Mouse (Mus musculus) midbrain, embryonic 11.5 days (tissue): ENCODE measurements around the gene Kif26a. TPM values are rescaled to one million over a fixed set of nuclear protein-coding genes. Genes with fewer than 3 reads are reported as not detected.

Experiments used
- ATAC-seq: fragments of 200-750 bp; cut with Nextera tagmentation; 2 replicates; pipeline ENCODE4 v1.8.0; 2017; ENCODE audit warnings: moderate TSS enrichment, moderate library complexity; ENCODE audit not compliant: low FRiP score
- DNase-seq: peaks from one replicate; pipeline ENCODE4 v3.0.0; 2015; ENCODE audit warnings: low spot score; ENCODE audit errors: missing footprints
- H3K27ac ChIP-seq: fragments of 300-500 bp; sonication (generic); 2 replicates; pipeline ENCODE4 v1.5.1; 2014; ENCODE audit warnings: low read depth, low read length
- H3K27me3 ChIP-seq: fragments of 300-500 bp; sonication (generic); 2 replicates; pipeline ENCODE4 v1.6.1; 2014; ENCODE audit warnings: mild to moderate bottlenecking, low read length, moderate library complexity, mixed read lengths; ENCODE audit not compliant: control insufficient read depth, insufficient read depth
- H3K36me3 ChIP-seq: fragments of 300-500 bp; sonication (generic); 2 replicates; pipeline ENCODE4 v1.6.1; 2014; ENCODE audit warnings: mild to moderate bottlenecking, low read length, moderate library complexity, mixed read lengths; ENCODE audit not compliant: control insufficient read depth, insufficient read depth
- H3K4me1 ChIP-seq: fragments of 300-500 bp; sonication (generic); 2 replicates; pipeline ENCODE4 v1.6.1; 2014; ENCODE audit warnings: low read length; ENCODE audit not compliant: control insufficient read depth, insufficient read depth
- H3K4me2 ChIP-seq: fragments of 300-500 bp; sonication (generic); 2 replicates; pipeline ENCODE4 v1.6.1; 2014; ENCODE audit warnings: mild to moderate bottlenecking, moderate library complexity
- H3K4me3 ChIP-seq: fragments of 300-500 bp; sonication (generic); 2 replicates; pipeline ENCODE4 v1.5.1; 2014; ENCODE audit warnings: low read depth, low read length
- H3K9ac ChIP-seq: fragments of 300-500 bp; sonication (generic); 2 replicates; pipeline ENCODE4 v1.6.1; 2014; ENCODE audit warnings: low read length
- H3K9me3 ChIP-seq: fragments of 300-500 bp; sonication (generic); 2 replicates; pipeline ENCODE4 v1.6.1; 2016; ENCODE audit warnings: low read length; ENCODE audit not compliant: control insufficient read depth
- WGBS: fragments of 180-500 bp; shearing (Covaris S2); extraction: QIAGEN DNeasy Blood & Tissue Kit; methylation state at CpG from one replicate; pipeline ENCODE4 v1.1.7; 2014; 5-methylcytosine and 5-hydroxymethylcytosine counted together
- polyA plus RNA-seq: library from polyadenylated mRNA; unstranded; fragments of >200 nt; fragmentation: Nextera tagmentation; extraction: Ambion mirVana; gene quantifications from 2 replicates; pipeline ENCODE4 v1.2.1, GENCODE M21; 2014

Gene Kif26a
- polyA plus RNA-seq, 1 experiment from 2014 or later: 3.5 TPM

- H3K27ac ChIP-seq: no peak overlapping the region
- 59% methylated on average over 14 of the region's 14 CpGs for WGBS
- no peak for DNase-seq
- H3K9me3 ChIP-seq: no peaks in the 10 kb centered on the region
- H3K27me3 ChIP-seq: peaks cover 22% of the 10 kb centered on the region
- no peaks in the 10 kb centered on the region for H3K36me3 ChIP-seq
- no peaks in the 10 kb centered on the region; the same call in 1 of the 2 replicates for H3K4me1 ChIP-seq
- no peak overlapping the region for H3K9ac ChIP-seq
- H3K4me2 ChIP-seq: no peak overlapping the region
- no peak overlapping the region for H3K4me3 ChIP-seq
- no peak for ATAC-seq
These were observed 18.9 kb upstream of the Kif26a start for GRCm38 (mm10) chr12:112126931-112127635.

- ATAC-seq (no peak), DNase-seq (no peak)
- Histone ChIP-seq H3K4me2 (no peak overlapping the region), H3K9ac (no peak overlapping the region), H3K27ac (no peak overlapping the region), H3K4me1 (no peaks in the 10 kb centered on the region; the same call in 1 of the 2 replicates), H3K27me3 (peaks cover 28% of the 10 kb centered on the region), H3K4me3 (no peak overlapping the region), H3K36me3 (no peaks in the 10 kb centered on the region), H3K9me3 (no peaks in the 10 kb centered on the region)
- 74% methylated on average over 4 of the region's 4 CpGs for WGBS
These were observed 17.5 kb upstream of the Kif26a start for GRCm38 (mm10) chr12:112128526-112128925.

- 55% methylated on average over 6 of the region's 6 CpGs for WGBS
- ATAC-seq: no peak
- peaks cover 28% of the 10 kb centered on the region for H3K27me3 ChIP-seq
- no peak overlapping the region for H3K4me2 ChIP-seq
- H3K9me3 ChIP-seq: no peaks in the 10 kb centered on the region
- no peak overlapping the region for H3K9ac ChIP-seq
- no peak for DNase-seq
- H3K4me1 ChIP-seq: no peaks in the 10 kb centered on the region; the same call in 1 of the 2 replicates
- H3K4me3 ChIP-seq: no peak overlapping the region
- no peak overlapping the region for H3K27ac ChIP-seq
- H3K36me3 ChIP-seq: no peaks in the 10 kb centered on the region
These were observed 16.6 kb upstream of the Kif26a start for GRCm38 (mm10) chr12:112129300-112129856.

GRCm38 (mm10) chr12:112130161-112130860, 15.7 kb upstream of the Kif26a start:
- Histone ChIP-seq H3K9ac (peak overlapping the region; percentile 78), H3K4me2 (peak overlapping the region; percentile 93), H3K4me3 (peak overlapping the region; percentile 58), H3K9me3 (no peaks in the 10 kb centered on the region), H3K27me3 (peaks cover 28% of the 10 kb centered on the region), H3K27ac (no peak overlapping the region), H3K4me1 (no peaks in the 10 kb centered on the region; the same call in 1 of the 2 replicates), H3K36me3 (no peaks in the 10 kb centered on the region)
- DNase-seq: peak; percentile 94
- peak; percentile 83 for ATAC-seq
- WGBS: under 1% methylated on average over 77 of the region's 79 CpGs

- peak overlapping the region; percentile 93 for H3K4me2 ChIP-seq
- WGBS: 12% methylated on average over 30 of the region's 32 CpGs
- H3K9ac ChIP-seq: peak overlapping the region; percentile 78
- H3K9me3 ChIP-seq: no peaks in the 10 kb centered on the region
- H3K27me3 ChIP-seq: peaks cover 28% of the 10 kb centered on the region
- no peaks in the 10 kb centered on the region; the same call in 1 of the 2 replicates for H3K4me1 ChIP-seq
- no peaks in the 10 kb centered on the region for H3K36me3 ChIP-seq
- peak overlapping the region; percentile 58 for H3K4me3 ChIP-seq
- ATAC-seq: peak; percentile 54
- no peak for DNase-seq
- no peak overlapping the region for H3K27ac ChIP-seq
These were observed 15.1 kb upstream of the Kif26a start for GRCm38 (mm10) chr12:112130957-112131356.

- no peak overlapping the region for H3K4me3 ChIP-seq
- no peak; the same call in 1 of the 2 replicates for ATAC-seq
- no peak overlapping the region for H3K9ac ChIP-seq
- no peaks in the 10 kb centered on the region for H3K36me3 ChIP-seq
- peaks cover 9% of the 10 kb centered on the region; the same call in 1 of the 2 replicates for H3K4me1 ChIP-seq
- H3K4me2 ChIP-seq: no peak overlapping the region
- H3K27me3 ChIP-seq: peaks cover 39% of the 10 kb centered on the region
- DNase-seq: peak; percentile 90
- H3K27ac ChIP-seq: no peak overlapping the region
- no peaks in the 10 kb centered on the region for H3K9me3 ChIP-seq
- WGBS: 6% methylated on average over 5 of the region's 5 CpGs
These were observed 5.8 kb upstream of the Kif26a start for GRCm38 (mm10) chr12:112140231-112140630.

GRCm38 (mm10) chr12:112140745-112141144, 5.3 kb upstream of the Kif26a start:
- Histone ChIP-seq H3K36me3 (no peaks in the 10 kb centered on the region), H3K4me3 (no peak overlapping the region), H3K9ac (no peak overlapping the region), H3K4me1 (peaks cover 13% of the 10 kb centered on the region), H3K27ac (no peak overlapping the region), H3K4me2 (no peak overlapping the region), H3K9me3 (no peaks in the 10 kb centered on the region), H3K27me3 (peaks cover 39% of the 10 kb centered on the region)
- DNase-seq: peak; percentile 73
- ATAC-seq: no peak
- WGBS: 54% methylated on average over 7 of the region's 7 CpGs

- Histone ChIP-seq H3K27ac (no peak overlapping the region), H3K27me3 (peaks cover 42% of the 10 kb centered on the region), H3K4me3 (no peak overlapping the region), H3K9me3 (no peaks in the 10 kb centered on the region), H3K9ac (no peak overlapping the region), H3K4me1 (peaks cover 18% of the 10 kb centered on the region), H3K36me3 (no peaks in the 10 kb centered on the region), H3K4me2 (no peak overlapping the region)
- DNase-seq: peak; percentile 93
- 4% methylated on average over 6 of the region's 6 CpGs for WGBS
- ATAC-seq: no peak
These were observed 4.7 kb upstream of the Kif26a start for GRCm38 (mm10) chr12:112141300-112141699.
